Mouse (Mus musculus): ENCODE measurements around the gene Ccdc167. TPM values are rescaled to one million over a fixed set of nuclear protein-coding genes. Genes with fewer than 3 reads are reported as not detected.

Ccdc167 gene
- polyA plus RNA-seq, 1 experiment, result 14.7 TPM

DNA sequence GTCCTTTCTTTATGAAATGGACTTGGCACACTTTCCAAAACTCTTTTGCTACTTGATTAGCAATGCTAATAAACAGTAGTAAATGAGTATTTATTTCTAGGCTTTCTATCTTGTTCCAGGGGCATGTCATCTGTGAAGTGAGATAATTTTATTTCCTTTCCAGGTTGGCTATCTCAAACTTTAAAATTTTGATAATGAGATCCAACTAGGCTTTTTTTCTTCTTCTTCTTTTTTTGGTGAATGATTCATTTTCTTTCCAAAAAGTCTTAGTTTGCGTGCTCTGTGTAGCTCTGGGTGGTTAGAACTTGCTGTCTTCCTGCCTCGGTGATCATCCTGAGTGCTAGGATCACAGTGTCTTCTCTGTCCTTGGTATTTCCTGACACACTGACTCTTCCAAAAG lies 24.0 kb downstream of the Ccdc167 start:
- H3K4me1 ChIP-seq (ENCODE audit: control insufficient read depth, insufficient read depth, low read length), result peaks cover 2% of the 10 kb centered on the region; the same call in 1 of the 2 replicates
- TF ChIP-seq POLR2A (IDR thresholded peaks at IDR 0.05; ENCODE audit: extremely low read depth, insufficient read depth, low read length) (no peak), CTCF (IDR thresholded peaks at IDR 0.05; ENCODE audit: extremely low read depth, insufficient read depth, low read length) (no peak)
- no peak overlapping the region for H3K27ac ChIP-seq (ENCODE audit: insufficient read depth, low read length)
- H3K4me3 ChIP-seq (ENCODE audit: insufficient read depth, low read length), result no peak overlapping the region

GRCm38 (mm10) chr17:29690257-29690656 lies 26.6 kb downstream of the Ccdc167 start:
- TF ChIP-seq CTCF (IDR thresholded peaks at IDR 0.05; ENCODE audit: extremely low read depth, insufficient read depth, low read length) (no peak), POLR2A (IDR thresholded peaks at IDR 0.05; ENCODE audit: extremely low read depth, insufficient read depth, low read length) (no peak)
- Histone ChIP-seq H3K4me3 (ENCODE audit: insufficient read depth, low read length) (no peak overlapping the region), H3K27ac (ENCODE audit: insufficient read depth, low read length) (no peak overlapping the region), H3K4me1 (ENCODE audit: control insufficient read depth, insufficient read depth, low read length) (peaks cover 3% of the 10 kb centered on the region; the same call in 1 of the 2 replicates)

DNA sequence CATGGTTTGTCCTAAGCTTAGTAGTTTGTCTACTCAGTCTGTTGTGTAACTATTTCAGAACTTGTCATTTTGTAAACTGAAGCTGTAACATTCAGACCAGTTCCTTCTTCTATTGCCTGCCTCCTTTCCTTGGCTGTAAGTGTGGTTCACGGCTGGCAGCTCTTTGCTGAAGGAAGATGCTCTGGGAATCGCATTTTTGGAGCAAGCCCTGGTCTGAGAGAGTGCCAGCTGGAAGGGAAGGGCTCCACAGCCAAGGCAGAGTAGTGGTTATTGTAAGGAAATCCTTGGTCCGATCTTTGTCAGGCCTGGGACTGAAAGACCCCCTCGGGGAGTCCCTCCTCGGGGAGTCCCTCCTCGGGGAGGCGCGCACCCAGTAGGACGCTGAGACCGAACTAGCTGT lies 28.2 kb downstream of the Ccdc167 start:
- no peak overlapping the region for H3K27ac ChIP-seq (ENCODE audit: insufficient read depth, low read length)

DNA sequence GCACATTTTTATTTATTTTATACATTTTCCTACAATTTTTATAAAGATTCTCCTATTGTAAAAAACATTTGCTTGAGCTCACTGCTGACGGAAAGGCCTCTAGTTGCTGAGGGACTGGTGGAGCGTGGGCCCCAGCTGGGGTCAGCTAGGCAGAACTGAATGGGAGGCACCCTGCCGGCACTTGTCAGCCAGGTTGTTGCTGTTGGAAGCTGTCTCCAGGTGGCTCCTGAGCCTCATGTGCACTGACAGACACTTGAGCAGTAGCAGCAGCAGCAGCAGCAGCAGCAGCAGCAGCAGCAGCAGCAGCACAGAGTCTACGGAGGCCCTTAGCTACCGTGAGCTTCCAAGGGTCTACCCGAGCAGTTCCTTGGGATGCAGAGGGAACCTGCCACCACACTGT lies 29.5 kb downstream of the Ccdc167 start:
- Histone ChIP-seq H3K4me3 (ENCODE audit: insufficient read depth, low read length) (no peak overlapping the region), H3K27ac (ENCODE audit: insufficient read depth, low read length) (no peak overlapping the region), H3K4me1 (ENCODE audit: control insufficient read depth, insufficient read depth, low read length) (peaks cover 3% of the 10 kb centered on the region; the same call in 1 of the 2 replicates)
- TF ChIP-seq CTCF (IDR thresholded peaks at IDR 0.05; ENCODE audit: extremely low read depth, insufficient read depth, low read length) (no peak), POLR2A (IDR thresholded peaks at IDR 0.05; ENCODE audit: extremely low read depth, insufficient read depth, low read length) (no peak)

More for the DNA sequence above, 28.2 kb downstream of the Ccdc167 start:
- TF ChIP-seq CTCF (IDR thresholded peaks at IDR 0.05; ENCODE audit: extremely low read depth, insufficient read depth, low read length) (no peak), POLR2A (IDR thresholded peaks at IDR 0.05; ENCODE audit: extremely low read depth, insufficient read depth, low read length) (no peak)
- H3K4me3 ChIP-seq (ENCODE audit: insufficient read depth, low read length), result no peak overlapping the region
- H3K4me1 ChIP-seq (ENCODE audit: control insufficient read depth, insufficient read depth, low read length), result peaks cover 3% of the 10 kb centered on the region; the same call in 1 of the 2 replicates

DNA sequence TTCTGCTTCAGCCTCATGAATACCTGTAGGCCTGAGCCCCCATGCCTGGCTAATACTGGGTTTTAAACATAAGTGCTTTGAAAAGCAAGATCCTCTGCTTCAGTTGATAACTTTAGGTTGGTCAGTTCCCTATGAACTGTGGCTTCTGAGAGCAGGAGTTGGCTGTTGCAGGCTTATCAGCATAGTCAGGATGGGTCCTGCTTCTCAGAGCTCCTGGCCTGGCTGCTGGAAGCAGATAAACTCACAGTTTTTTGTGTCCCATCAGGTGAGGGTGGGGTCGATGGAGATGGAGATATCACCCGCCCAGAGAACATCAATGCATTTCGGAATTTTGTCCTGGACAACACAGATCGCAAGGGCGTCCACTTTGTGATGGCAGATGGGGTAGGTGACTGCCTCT lies 30.1 kb downstream of the Ccdc167 start:
- no peak for TF ChIP-seq CTCF (IDR thresholded peaks at IDR 0.05; ENCODE audit: extremely low read depth, insufficient read depth, low read length)
- TF ChIP-seq POLR2A (IDR thresholded peaks at IDR 0.05; ENCODE audit: extremely low read depth, insufficient read depth, low read length), result no peak
- H3K4me1 ChIP-seq (ENCODE audit: control insufficient read depth, insufficient read depth, low read length), result peaks cover 3% of the 10 kb centered on the region; the same call in 1 of the 2 replicates
- no peak overlapping the region for H3K27ac ChIP-seq (ENCODE audit: insufficient read depth, low read length)
- H3K4me3 ChIP-seq (ENCODE audit: insufficient read depth, low read length), result no peak overlapping the region

DNA sequence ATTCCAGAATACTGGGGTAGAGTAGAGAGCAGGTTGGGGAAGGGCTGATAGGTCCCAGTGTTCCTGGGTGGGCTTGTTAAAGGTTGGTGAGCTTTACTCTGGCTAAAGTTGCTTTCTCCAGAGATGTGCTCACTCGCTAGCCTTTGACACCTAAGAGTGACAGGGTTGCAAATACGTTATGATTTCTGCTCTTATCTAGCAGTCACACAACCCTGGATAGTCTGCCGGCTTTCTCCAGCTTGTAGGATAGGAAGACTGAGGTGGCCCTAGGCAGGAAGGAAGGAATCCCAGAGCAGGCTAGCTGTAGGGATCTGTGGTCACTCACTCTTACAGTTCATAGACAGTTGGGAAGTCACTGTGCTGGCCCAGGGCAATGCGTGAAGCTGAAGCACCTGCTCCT lies 32.6 kb downstream of the Ccdc167 start:
- Histone ChIP-seq H3K4me1 (ENCODE audit: control insufficient read depth, insufficient read depth, low read length) (peaks cover 5% of the 10 kb centered on the region), H3K27ac (ENCODE audit: insufficient read depth, low read length) (no peak overlapping the region), H3K4me3 (ENCODE audit: insufficient read depth, low read length) (no peak overlapping the region)
- no peak for TF ChIP-seq CTCF (IDR thresholded peaks at IDR 0.05; ENCODE audit: extremely low read depth, insufficient read depth, low read length)
- TF ChIP-seq POLR2A (IDR thresholded peaks at IDR 0.05; ENCODE audit: extremely low read depth, insufficient read depth, low read length), result no peak

DNA sequence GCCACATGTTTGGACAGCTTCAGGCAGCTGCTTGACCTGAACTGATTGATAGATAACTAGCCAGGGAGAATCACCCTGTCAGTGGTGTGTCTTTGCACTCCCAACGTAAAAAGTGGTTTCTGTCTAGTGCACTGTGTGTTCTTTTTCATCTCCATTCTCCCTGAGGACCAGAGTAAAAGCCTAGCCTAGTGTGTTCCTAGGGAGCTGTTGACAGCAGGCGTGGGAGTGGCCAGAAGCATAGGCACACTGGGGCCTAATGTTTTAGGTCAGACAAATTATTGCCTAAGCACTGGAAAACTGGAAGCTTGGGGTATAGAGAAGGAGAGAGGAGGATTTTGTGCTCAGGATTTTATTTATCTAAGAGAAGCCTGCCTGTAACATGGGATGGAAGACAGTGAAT lies 33.7 kb downstream of the Ccdc167 start:
- TF ChIP-seq CTCF (IDR thresholded peaks at IDR 0.05; ENCODE audit: extremely low read depth, insufficient read depth, low read length), result no peak
- no peak for TF ChIP-seq POLR2A (IDR thresholded peaks at IDR 0.05; ENCODE audit: extremely low read depth, insufficient read depth, low read length)
- Histone ChIP-seq H3K4me3 (ENCODE audit: insufficient read depth, low read length) (no peak overlapping the region), H3K4me1 (ENCODE audit: control insufficient read depth, insufficient read depth, low read length) (peaks cover 4% of the 10 kb centered on the region), H3K27ac (ENCODE audit: insufficient read depth, low read length) (no peak overlapping the region)

DNA sequence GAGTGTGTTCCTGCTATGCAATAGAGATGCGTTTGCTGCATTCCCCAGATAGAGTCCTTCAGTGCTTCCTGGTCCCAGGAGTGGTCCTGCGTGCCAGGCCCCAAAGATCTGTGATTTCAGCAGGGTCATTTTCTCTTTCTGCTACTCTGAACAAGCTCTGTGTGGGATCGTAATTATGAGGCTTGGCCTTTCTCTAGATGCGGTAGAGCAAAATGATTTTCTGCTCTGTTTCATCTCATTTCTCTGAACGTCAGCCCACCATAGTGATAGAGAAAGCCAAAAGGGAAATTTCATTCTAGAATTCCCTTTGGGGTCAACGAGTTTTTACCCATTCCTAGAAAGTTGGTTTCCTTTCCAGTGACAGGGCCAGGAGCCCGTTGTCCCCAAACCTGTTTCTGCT lies 34.6 kb downstream of the Ccdc167 start:
- Histone ChIP-seq H3K27ac (ENCODE audit: insufficient read depth, low read length) (no peak overlapping the region), H3K4me3 (ENCODE audit: insufficient read depth, low read length) (no peak overlapping the region), H3K4me1 (ENCODE audit: control insufficient read depth, insufficient read depth, low read length) (peaks cover 2% of the 10 kb centered on the region; the same call in 1 of the 2 replicates)
- TF ChIP-seq CTCF (IDR thresholded peaks at IDR 0.05; ENCODE audit: extremely low read depth, insufficient read depth, low read length) (no peak), POLR2A (IDR thresholded peaks at IDR 0.05; ENCODE audit: extremely low read depth, insufficient read depth, low read length) (no peak)

GRCm38 (mm10) chr17:29681669-29682068 lies 35.2 kb downstream of the Ccdc167 start:
- Histone ChIP-seq H3K27ac (ENCODE audit: insufficient read depth, low read length) (no peak overlapping the region), H3K4me3 (ENCODE audit: insufficient read depth, low read length) (no peak overlapping the region), H3K4me1 (ENCODE audit: control insufficient read depth, insufficient read depth, low read length) (peaks cover 2% of the 10 kb centered on the region; the same call in 1 of the 2 replicates)
- no peak for TF ChIP-seq CTCF (IDR thresholded peaks at IDR 0.05; ENCODE audit: extremely low read depth, insufficient read depth, low read length)
- TF ChIP-seq POLR2A (IDR thresholded peaks at IDR 0.05; ENCODE audit: extremely low read depth, insufficient read depth, low read length), result no peak

DNA sequence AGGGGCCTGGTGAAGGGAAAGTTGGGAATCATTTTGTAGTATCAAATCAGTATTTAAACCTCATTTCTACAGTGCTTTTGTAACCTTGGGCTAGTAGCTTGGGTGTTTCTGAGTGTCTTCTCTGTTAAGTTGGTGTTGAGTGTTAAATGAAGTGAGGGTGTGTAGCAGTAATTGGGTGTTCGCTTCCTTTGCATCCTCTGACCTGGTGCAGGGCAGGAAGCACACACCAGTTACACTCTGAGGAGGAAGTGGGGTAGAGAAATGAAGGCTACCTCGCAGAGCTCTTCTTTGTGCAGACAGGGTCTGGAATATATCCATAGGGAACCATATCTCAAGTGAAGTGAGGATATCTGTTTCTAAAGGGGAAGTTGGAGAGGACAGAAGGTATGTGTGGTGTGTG lies 35.9 kb downstream of the Ccdc167 start:
- TF ChIP-seq POLR2A (IDR thresholded peaks at IDR 0.05; ENCODE audit: extremely low read depth, insufficient read depth, low read length) (no peak), CTCF (IDR thresholded peaks at IDR 0.05; ENCODE audit: extremely low read depth, insufficient read depth, low read length) (no peak)

More for the DNA sequence above, 35.9 kb downstream of the Ccdc167 start:
- no peak overlapping the region for H3K27ac ChIP-seq (ENCODE audit: insufficient read depth, low read length)
- H3K4me3 ChIP-seq (ENCODE audit: insufficient read depth, low read length), result no peak overlapping the region
- H3K4me1 ChIP-seq (ENCODE audit: control insufficient read depth, insufficient read depth, low read length), result peaks cover 2% of the 10 kb centered on the region; the same call in 1 of the 2 replicates

Data from cortical plate, adult 2 months (tissue).